ENCODE assay signal across 21 mouse cellular contexts in genomic region chr19:53157176-53157575, GRCm38 (mm10).
"Had no signal": no experiment of that assay in that cellular context is flagged by ENCODE, and none has a peak within 500 bp of the region (broad histone marks: within the 10 kb centered on the region; RNA-seq: fewer than 3 reads in every experiment).

No protein-coding gene starts in this region.

- H3K9me3 ChIP-seq: limb, embryonic 10.5 days; limb, embryonic 13.5 days; liver, embryonic 12.5 days; liver, embryonic 15.5 days; lung, embryonic 15.5 days; megakaryocyte, embryonic 14.5 days; midbrain, embryonic 10.5 days; midbrain, embryonic 15.5 days; neural tube, embryonic 13.5 days had no signal

- H3K4me2 ChIP-seq: limb, embryonic 13.5 days; liver, embryonic 12.5 days; liver, embryonic 15.5 days; lung, embryonic 15.5 days; midbrain, embryonic 15.5 days; neural tube, embryonic 13.5 days had no signal

- H3K27me3 ChIP-seq: limb, embryonic 13.5 days; liver, embryonic 12.5 days; liver, embryonic 15.5 days; lung, embryonic 15.5 days; megakaryocyte, embryonic 14.5 days; midbrain, embryonic 15.5 days; neural tube, embryonic 13.5 days had no signal

- ATAC-seq: liver, embryonic 12.5 days; midbrain, embryonic 15.5 days had no signal

- H3K9ac ChIP-seq: limb, embryonic 13.5 days; liver, embryonic 12.5 days; liver, embryonic 15.5 days; lung, embryonic 15.5 days; midbrain, embryonic 15.5 days; neural tube, embryonic 13.5 days had no signal

- H3K36me3 ChIP-seq: limb, embryonic 10.5 days; limb, embryonic 13.5 days; liver, embryonic 12.5 days; liver, embryonic 15.5 days; lung, embryonic 15.5 days; midbrain, embryonic 10.5 days; midbrain, embryonic 15.5 days; neural tube, embryonic 13.5 days had no signal

- H3K27ac ChIP-seq: limb, embryonic 10.5 days; limb, embryonic 13.5 days; liver, embryonic 12.5 days; liver, embryonic 15.5 days; lung, embryonic 15.5 days; midbrain, embryonic 10.5 days; midbrain, embryonic 15.5 days; neural tube, embryonic 13.5 days had no signal

- H3K4me1 ChIP-seq: midbrain, embryonic 15.5 days; neural tube, embryonic 13.5 days had no signal

- DNase-seq: kidney, adult 9 months; kidney, postnatal 14 days; kidney, postnatal 4 days; liver; lung, adult 18-20 months; lung, postnatal 10 days; lung, postnatal 4 days; retina, postnatal 1 day; right cerebral cortex, postnatal 25 days; thymus, adult 18-20 months; thymus, postnatal 36 days had no signal

- H3K4me3 ChIP-seq: limb, embryonic 10.5 days; limb, embryonic 13.5 days; liver, embryonic 12.5 days; liver, embryonic 15.5 days; lung, embryonic 15.5 days; megakaryocyte, embryonic 14.5 days; midbrain, embryonic 10.5 days; midbrain, embryonic 15.5 days; myocyte; neural tube, embryonic 13.5 days had no signal
